Mouse (Mus musculus) kidney, adult 2 months (tissue): ENCODE results near the gene Rpl13a. TPM values are rescaled to one million over a fixed set of nuclear protein-coding genes. Genes with fewer than 3 reads are reported as not detected.

Experiments used
- DNase-seq: peaks from one replicate; pipeline ENCODE4 v3.0.0; 2021
- H3K27ac ChIP-seq: fragments of 200-500 bp; 2 replicates; pipeline ENCODE4 v1.5.1; 2012; ENCODE audit warnings: low read depth, low read length, control low read depth, inconsistent platforms; ENCODE audit not compliant: insufficient read depth
- H3K27me3 ChIP-seq: fragments of 200-500 bp; replicated peaks from 2 replicates; pipeline ENCODE4 v1.6.1; 2012; ENCODE audit warnings: mild to moderate bottlenecking, moderate library complexity, low read length, inconsistent platforms; ENCODE audit not compliant: control insufficient read depth, insufficient read depth
- H3K36me3 ChIP-seq: fragments of 200-500 bp; 2 replicates; pipeline ENCODE4 v1.6.1; 2012; ENCODE audit warnings: mild to moderate bottlenecking, moderate library complexity, low read length, inconsistent platforms; ENCODE audit not compliant: control insufficient read depth, insufficient read depth
- H3K4me1 ChIP-seq: fragments of 200-500 bp; 2 replicates; pipeline ENCODE4 v1.6.1; 2011; ENCODE audit warnings: low read length; ENCODE audit not compliant: control insufficient read depth, insufficient read depth
- H3K4me3 ChIP-seq: fragments of 200-500 bp; 2 replicates; pipeline ENCODE4 v1.5.1; 2011; ENCODE audit warnings: mild to moderate bottlenecking, low read depth, low read length, control low read depth; ENCODE audit not compliant: insufficient read depth
- CTCF ChIP-seq: fragments of 200-500 bp; conservative IDR thresholded peaks from 2 replicates; pipeline ENCODE4 v1.5.1; 2011; ENCODE audit warnings: low read depth, mild to moderate bottlenecking, control low read depth, low read length, moderate library complexity, mixed read lengths; ENCODE audit not compliant: insufficient read depth, insufficient read length
- POLR2A ChIP-seq: fragments of 200-500 bp; IDR thresholded peaks from one replicate; pipeline ENCODE4 v1.6.1; 2011; ENCODE audit warnings: low read depth, low read length, control low read depth
- WGBS: fragments of 180-500 bp; shearing (Covaris S2); methylation state at CpG from one replicate; pipeline ENCODE4 v1.1.7; 2018; 5-methylcytosine and 5-hydroxymethylcytosine counted together
- polyA plus RNA-seq: library from polyadenylated mRNA; depleted of rRNA; stranded (reverse); fragments of >200 nt; gene quantifications from 2 replicates; pipeline ENCODE4 v1.2.3, GENCODE M21; 2012

Gene Rpl13a
- polyA plus RNA-seq, 1 experiment, result 1,360 TPM

- Histone ChIP-seq H3K4me3 (peak overlapping the region; percentile 12; the same call in 1 of the 2 replicates), H3K27me3 (no peaks in the 10 kb centered on the region), H3K27ac (peak overlapping the region; percentile 40; the same call in 1 of the 2 replicates), H3K36me3 (peaks cover 12% of the 10 kb centered on the region; the same call in 1 of the 2 replicates), H3K4me1 (peaks cover 13% of the 10 kb centered on the region)
- no peak for TF ChIP-seq CTCF
- TF ChIP-seq POLR2A, result no peak
- no peak for DNase-seq
Measured at GRCm38 (mm10) chr7:45121966-45122365, 6.6 kb downstream of the Rpl13a start.

GRCm38 (mm10) chr7:45121404-45121803, 7.2 kb downstream of the Rpl13a start:
- Histone ChIP-seq H3K4me3 (peak overlapping the region; percentile 12; the same call in 1 of the 2 replicates), H3K36me3 (peaks cover 9% of the 10 kb centered on the region; the same call in 1 of the 2 replicates), H3K27me3 (no peaks in the 10 kb centered on the region), H3K27ac (peak overlapping the region; percentile 40; the same call in 1 of the 2 replicates), H3K4me1 (peaks cover 11% of the 10 kb centered on the region)
- 43% methylated on average over 8 of the region's 8 CpGs for whole genome bisulfite sequencing
- peak; percentile 81 for DNase-seq
- TF ChIP-seq CTCF, result no peak
- TF ChIP-seq POLR2A, result peak; percentile 7

- Histone ChIP-seq H3K27ac (no peak overlapping the region), H3K27me3 (no peaks in the 10 kb centered on the region), H3K4me3 (no peak overlapping the region), H3K4me1 (peaks cover 11% of the 10 kb centered on the region), H3K36me3 (peaks cover 2% of the 10 kb centered on the region; the same call in 1 of the 2 replicates)
- WGBS, result 81% methylated on average over 5 of the region's 5 CpGs
- no peak for TF ChIP-seq CTCF
- DNase-seq, result no peak
Measured at GRCm38 (mm10) chr7:45119780-45120709, 8.5 kb downstream of the Rpl13a start.

- Histone ChIP-seq H3K4me1 (peaks cover 7% of the 10 kb centered on the region), H3K27ac (no peak overlapping the region), H3K4me3 (no peak overlapping the region), H3K27me3 (no peaks in the 10 kb centered on the region), H3K36me3 (peaks cover 2% of the 10 kb centered on the region; the same call in 1 of the 2 replicates)
- 82% methylated on average over 6 of the region's 6 CpGs for WGBS
- DNase-seq, result no peak
- TF ChIP-seq CTCF, result no peak
- TF ChIP-seq POLR2A, result no peak
Measured at GRCm38 (mm10) chr7:45118336-45118735, 10.2 kb downstream of the Rpl13a start.

- no peak for DNase-seq
- Histone ChIP-seq H3K4me3 (no peak overlapping the region), H3K36me3 (peaks cover under 1% of the 10 kb centered on the region; the same call in 1 of the 2 replicates), H3K27ac (no peak overlapping the region), H3K4me1 (no peaks in the 10 kb centered on the region), H3K27me3 (no peaks in the 10 kb centered on the region)
- WGBS, result 73% methylated on average over 8 of the region's 8 CpGs
- TF ChIP-seq CTCF, result no peak
- TF ChIP-seq POLR2A, result no peak
Measured at GRCm38 (mm10) chr7:45117566-45117965, 11.0 kb downstream of the Rpl13a start.

- WGBS, result 88% methylated on average over 2 of the region's 2 CpGs
- no peaks in the 10 kb centered on the region for H3K27me3 ChIP-seq
- DNase-seq, result no peak
- H3K4me3 ChIP-seq, result no peak overlapping the region
- H3K4me1 ChIP-seq, result no peaks in the 10 kb centered on the region
- H3K36me3 ChIP-seq, result no peaks in the 10 kb centered on the region
- TF ChIP-seq POLR2A, result no peak
- no peak for TF ChIP-seq CTCF
- H3K27ac ChIP-seq, result no peak overlapping the region
Measured at GRCm38 (mm10) chr7:45113476-45113875, 15.1 kb downstream of the Rpl13a start.

DNA sequence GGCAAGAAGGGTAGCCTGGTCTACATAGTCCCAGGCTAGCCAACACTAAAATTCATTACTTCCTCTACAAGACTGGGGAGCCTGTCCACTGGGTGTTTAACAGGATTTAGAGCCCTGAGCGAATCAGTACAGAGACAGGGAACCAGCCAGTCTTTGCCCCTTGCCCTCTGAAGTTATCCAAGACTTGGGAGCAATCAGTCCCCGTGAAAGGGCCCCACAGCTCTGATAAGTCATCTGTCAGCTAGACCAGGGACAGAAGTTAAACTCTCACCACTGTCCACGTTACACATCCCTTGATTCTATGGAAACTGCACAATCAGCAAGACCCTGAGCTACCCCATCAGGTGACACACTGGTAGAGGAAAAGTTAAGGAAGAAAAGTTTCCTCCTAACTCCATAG, 16.0 kb downstream of the Rpl13a start:
- Histone ChIP-seq H3K27me3 (no peaks in the 10 kb centered on the region), H3K27ac (no peak overlapping the region), H3K4me3 (no peak overlapping the region), H3K36me3 (no peaks in the 10 kb centered on the region), H3K4me1 (no peaks in the 10 kb centered on the region)
- no peak for DNase-seq
- WGBS, result 44% methylated on average over 3 of the region's 3 CpGs
- no peak for TF ChIP-seq POLR2A
- TF ChIP-seq CTCF, result no peak
